Mouse (Mus musculus) mouse embryonic stem cell (cell line): ENCODE measurements around the gene Tufm.
"Not testable (repeated sequence)": the region's sequence is repeated elsewhere in the genome, so short reads cannot be mapped to it uniquely, and the experiment has no call there.

Source experiments
- in situ Hi-C, 2 experiments: fragments of 300-500 bp; cut with MboI; formaldehyde crosslinking; loops; 1 replicate in 1 of 2; 3 replicates in 1 of 2; pipeline ENCODE4 v1.14.3; 2019 to 2020; ENCODE audit warnings: low sequenced_read_pairs in 2 of 2, low pct_unique_long_range_greater_than_20kb in 1 of 2, mixed read lengths in 1 of 2; ENCODE audit not compliant: unreplicated experiment in 1 of 2

Tufm gene

GRCm38 (mm10) chr7:126487617-126488385 lies 640 bp downstream of the Tufm start:
- in situ Hi-C loops, result not testable (repeated sequence)

DNA sequence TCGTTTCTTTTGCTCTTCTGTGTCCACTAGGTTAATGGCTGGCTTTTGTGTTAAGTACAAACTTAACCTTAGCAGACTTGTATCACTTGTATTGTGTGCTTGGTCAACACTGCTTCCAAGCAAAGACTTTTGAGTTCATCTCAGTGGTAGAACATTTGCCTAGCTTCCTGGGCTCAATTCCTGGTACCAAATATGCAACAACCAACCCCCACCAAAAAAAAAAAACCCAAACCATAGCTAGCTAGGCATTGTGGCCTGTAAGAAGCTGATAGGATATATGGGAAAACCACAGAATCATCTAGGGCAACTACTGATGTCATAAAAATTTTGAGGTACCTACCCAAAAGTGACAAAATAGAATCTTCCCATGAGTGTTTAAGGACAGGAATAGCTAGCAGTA lies 3.8 kb downstream of the Tufm start:
- in situ Hi-C loops, result no loop called here

GRCm38 (mm10) chr7:126491973-126492372 lies 4.8 kb downstream of the Tufm start:
- in situ Hi-C loops, result no loop called here

GRCm38 (mm10) chr7:126494120-126494519 lies 7.0 kb downstream of the Tufm start:
- in situ Hi-C loops, result no loop called here

GRCm38 (mm10) chr7:126496475-126496874 lies 9.3 kb downstream of the Tufm start:
- in situ Hi-C loops, result loop anchor here (5.0 kb wide), 2 partner anchors 51 to 61 kb away; no protein-coding TSS in a partner anchor

DNA sequence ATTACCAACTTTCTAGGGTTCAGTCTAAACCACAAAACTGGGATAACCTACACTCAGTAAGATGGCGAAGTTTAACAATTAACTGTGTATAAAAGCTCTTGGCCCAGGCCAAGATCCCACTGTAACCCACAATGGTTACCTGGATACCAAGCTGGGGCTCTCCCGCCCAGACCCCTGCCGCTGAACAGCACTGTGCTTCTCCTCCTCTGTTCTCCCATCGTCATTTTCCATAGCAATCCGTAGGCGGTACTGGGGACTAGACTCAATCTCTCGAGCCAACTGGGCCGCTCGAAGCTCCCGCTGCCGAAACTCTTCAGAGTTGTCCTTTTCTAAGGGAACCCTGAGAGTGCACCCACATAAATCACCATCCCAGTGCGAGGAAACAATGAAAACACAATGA lies 10.8 kb downstream of the Tufm start:
- in situ Hi-C loops, result loop anchor here (5.0 kb wide), 2 partner anchors 49 to 59 kb away; no protein-coding TSS in a partner anchor

DNA sequence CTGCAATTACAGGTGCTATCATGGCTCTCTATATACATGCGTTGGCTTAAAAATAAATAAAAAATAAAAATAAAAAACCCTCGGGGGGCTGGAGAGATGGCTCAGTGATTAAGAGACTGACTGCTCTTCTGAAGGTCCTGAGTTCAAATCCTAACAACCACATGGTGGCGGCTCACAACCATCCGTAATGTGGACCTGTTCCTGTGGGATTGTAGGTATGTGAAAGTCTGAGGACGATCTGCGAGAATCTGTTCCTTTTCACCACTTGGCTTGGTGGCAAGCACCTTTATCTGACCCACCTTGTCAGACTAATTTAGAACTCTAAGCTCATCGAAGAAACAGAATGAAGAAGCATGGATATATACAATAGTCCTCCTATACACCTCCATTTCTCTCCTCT lies 12.3 kb downstream of the Tufm start:
- in situ Hi-C loops, result loop anchor here (5.0 kb wide), 2 partner anchors 48 to 58 kb away; no protein-coding TSS in a partner anchor

- in situ Hi-C loops, result no loop called here
Measured at GRCm38 (mm10) chr7:126501684-126502022, 14.5 kb downstream of the Tufm start.

- in situ Hi-C loops, result no loop called here
Measured at GRCm38 (mm10) chr7:126502023-126502741, 15.0 kb downstream of the Tufm start.

GRCm38 (mm10) chr7:126502751-126503150 lies 15.6 kb downstream of the Tufm start:
- in situ Hi-C loops, result no loop called here

- in situ Hi-C loops, result no loop called here
Measured at GRCm38 (mm10) chr7:126503273-126503878, 16.2 kb downstream of the Tufm start, which contains the start of gene Atxn2l. TSS of gene Atxn2l (minus strand) at chr7:126503437.

- in situ Hi-C loops, result no loop called here
Measured at GRCm38 (mm10) chr7:126504913-126505312, 17.8 kb downstream of the Tufm start.

DNA sequence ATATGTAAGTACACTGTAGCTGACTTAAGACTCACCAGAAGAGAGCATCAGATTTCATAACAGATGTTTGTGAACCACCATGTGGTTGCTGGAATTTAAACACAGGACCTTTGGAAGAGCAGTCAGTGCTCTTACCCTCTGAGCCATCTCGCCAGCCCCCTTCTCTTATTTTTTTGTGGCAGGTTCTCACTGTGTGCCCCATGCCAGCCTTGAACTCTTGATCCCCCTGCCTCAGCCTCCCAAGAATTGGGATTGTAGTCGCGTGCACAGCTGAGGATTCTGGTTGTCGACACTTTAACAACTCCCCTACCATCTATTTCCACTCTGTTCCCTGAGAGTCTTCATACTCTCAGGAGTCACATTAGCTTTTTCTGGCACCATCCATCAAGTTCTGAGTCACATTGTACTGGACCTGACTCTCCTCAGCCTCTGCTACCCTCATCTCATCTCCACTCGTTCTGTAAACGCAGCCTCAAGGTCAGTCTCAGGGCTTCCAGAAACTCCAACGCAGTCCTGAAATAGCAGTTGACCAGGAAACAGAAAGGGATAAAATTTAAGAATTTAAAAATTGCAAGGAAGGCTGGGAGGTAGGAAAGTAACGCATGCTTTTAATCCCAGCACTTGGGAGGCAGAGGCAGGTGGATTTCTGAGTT lies 20.1 kb downstream of the Tufm start:
- in situ Hi-C loops, result no loop called here

GRCm38 (mm10) chr7:126511287-126511686 lies 24.1 kb downstream of the Tufm start:
- in situ Hi-C loops, result no loop called here

GRCm38 (mm10) chr7:126518261-126518941 lies 31.2 kb downstream of the Tufm start:
- in situ Hi-C loops, result no loop called here

- in situ Hi-C loops, result no loop called here
Measured at GRCm38 (mm10) chr7:126519513-126519912, 32.4 kb downstream of the Tufm start.

DNA sequence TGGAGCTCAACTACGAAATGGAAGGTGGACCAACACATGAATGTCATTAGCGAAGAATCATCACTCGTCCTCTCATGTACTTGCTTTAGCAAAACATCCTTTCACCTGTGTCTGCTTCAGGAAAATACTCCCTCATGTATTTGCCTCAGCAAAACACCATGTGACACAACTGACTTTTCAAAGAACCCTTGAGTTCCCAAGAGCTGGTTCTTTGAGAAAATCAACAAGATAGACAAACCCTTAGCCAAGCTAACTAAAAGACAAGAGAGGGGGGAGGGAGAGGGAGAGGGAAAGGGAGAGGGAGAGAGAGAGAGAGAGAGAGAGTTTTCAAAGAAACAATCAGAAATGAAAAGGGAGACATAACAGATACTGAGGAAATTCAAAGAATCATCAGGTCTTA lies 36.2 kb downstream of the Tufm start:
- in situ Hi-C loops, result no loop called here

DNA sequence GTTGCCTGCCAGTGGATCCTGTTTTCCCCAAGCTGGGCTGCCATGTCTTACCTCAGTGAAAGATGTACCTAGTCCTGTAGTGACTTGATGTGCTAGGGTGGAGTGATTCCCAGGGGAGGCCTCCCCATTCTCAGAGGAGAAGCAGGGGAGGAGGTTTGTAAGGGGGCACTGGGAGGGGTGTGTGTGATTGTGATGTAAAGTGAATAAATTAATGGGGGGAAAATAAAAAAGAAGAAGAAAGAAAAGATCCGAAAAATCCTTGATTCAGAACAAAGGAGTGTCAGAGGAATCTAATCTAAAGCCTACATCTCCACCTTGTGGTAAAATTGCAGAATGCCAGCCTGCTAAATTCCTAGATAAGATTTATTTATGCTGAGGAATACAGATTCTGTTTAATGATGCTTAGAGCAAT lies 41.0 kb downstream of the Tufm start:
- in situ Hi-C loops, result loop anchor here in 1 of 2 experiments (5.0 kb wide), 1 partner anchor 46 kb away; no protein-coding TSS in a partner anchor
